Mouse (Mus musculus) limb, embryonic 14.5 days (tissue): Measurements from ENCODE around the gene Pi16. TPM values are rescaled to one million over a fixed set of nuclear protein-coding genes. Genes with fewer than 3 reads are reported as not detected.

Experiments
- ATAC-seq: fragments of 200-750 bp; cut with Nextera tagmentation; 2 replicates; pipeline ENCODE4 v1.8.0; 2017; ENCODE audit warnings: low read depth, moderate number of reproducible peaks, moderate TSS enrichment; ENCODE audit not compliant: low FRiP score
- DNase-seq: peaks from one replicate; pipeline ENCODE4 v3.0.0-alpha.2; 2015; ENCODE audit warnings: low spot score
- H3K27ac ChIP-seq: fragments of 300-500 bp; sonication (generic); replicated peaks from 2 replicates; pipeline ENCODE4 v1.5.1; 2014; ENCODE audit warnings: low read depth, mild to moderate bottlenecking, low read length, moderate library complexity, mixed read lengths
- H3K27me3 ChIP-seq: fragments of 300-500 bp; sonication (generic); 2 replicates; pipeline ENCODE4 v1.6.1; 2014; ENCODE audit warnings: low read length, mixed read lengths; ENCODE audit not compliant: control insufficient read depth, insufficient read depth
- H3K36me3 ChIP-seq: fragments of 300-500 bp; sonication (generic); 2 replicates; pipeline ENCODE4 v1.6.1; 2014; ENCODE audit warnings: mild to moderate bottlenecking, low read length, moderate library complexity, mixed read lengths; ENCODE audit not compliant: control insufficient read depth, insufficient read depth
- H3K4me1 ChIP-seq: fragments of 300-500 bp; sonication (generic); 2 replicates; pipeline ENCODE4 v1.6.1; 2014; ENCODE audit warnings: antibody characterized with exemption, low read length, mixed read lengths; ENCODE audit not compliant: control insufficient read depth, insufficient read depth
- H3K4me2 ChIP-seq: fragments of 300-500 bp; sonication (generic); replicated peaks from 2 replicates; pipeline ENCODE4 v1.6.1; 2014; ENCODE audit warnings: low read depth, mild to moderate bottlenecking, low read length, moderate library complexity; ENCODE audit not compliant: severe bottlenecking
- H3K4me3 ChIP-seq: fragments of 300-500 bp; sonication (generic); replicated peaks from 2 replicates; pipeline ENCODE4 v1.5.1; 2014; ENCODE audit warnings: low read length
- H3K9ac ChIP-seq: fragments of 300-500 bp; sonication (generic); 2 replicates; pipeline ENCODE4 v1.6.1; 2014; ENCODE audit warnings: mild to moderate bottlenecking, low read depth, low read length, moderate library complexity; ENCODE audit not compliant: severe bottlenecking
- H3K9me3 ChIP-seq: fragments of 300-500 bp; sonication (generic); 2 replicates; pipeline ENCODE4 v1.6.1; 2016; ENCODE audit warnings: low read length; ENCODE audit not compliant: control insufficient read depth
- POLR2A ChIP-seq: fragments of 200-500 bp; IDR thresholded peaks from 2 replicates; pipeline ENCODE4 v1.8.0; 2012; ENCODE audit warnings: inconsistent platforms, mild to moderate bottlenecking, moderate library complexity, borderline replicate concordance; ENCODE audit not compliant: insufficient read depth, insufficient read length; ENCODE audit errors: extremely low read depth
- WGBS: fragments of 180-500 bp; shearing (Covaris S2); extraction: QIAGEN DNeasy Blood & Tissue Kit; methylation state at CpG from one replicate; pipeline ENCODE4 v1.1.7; 2014; 5-methylcytosine and 5-hydroxymethylcytosine counted together
- polyA plus RNA-seq, 2 experiments: library from polyadenylated mRNA; depleted of rRNA in 1 of 2; stranded (reverse) in 1 of 2; unstranded in 1 of 2; fragments of >200 nt; fragmentation: Nextera tagmentation in 1 of 2; extraction: Ambion mirVana in 1 of 2; gene quantifications; 2 replicates each; pipeline versions ENCODE4 v1.2.1 to v1.2.3; 2012 to 2014

Pi16 gene
- polyA plus RNA-seq, 2 experiments, result 2.2 to 2.6 TPM

DNA sequence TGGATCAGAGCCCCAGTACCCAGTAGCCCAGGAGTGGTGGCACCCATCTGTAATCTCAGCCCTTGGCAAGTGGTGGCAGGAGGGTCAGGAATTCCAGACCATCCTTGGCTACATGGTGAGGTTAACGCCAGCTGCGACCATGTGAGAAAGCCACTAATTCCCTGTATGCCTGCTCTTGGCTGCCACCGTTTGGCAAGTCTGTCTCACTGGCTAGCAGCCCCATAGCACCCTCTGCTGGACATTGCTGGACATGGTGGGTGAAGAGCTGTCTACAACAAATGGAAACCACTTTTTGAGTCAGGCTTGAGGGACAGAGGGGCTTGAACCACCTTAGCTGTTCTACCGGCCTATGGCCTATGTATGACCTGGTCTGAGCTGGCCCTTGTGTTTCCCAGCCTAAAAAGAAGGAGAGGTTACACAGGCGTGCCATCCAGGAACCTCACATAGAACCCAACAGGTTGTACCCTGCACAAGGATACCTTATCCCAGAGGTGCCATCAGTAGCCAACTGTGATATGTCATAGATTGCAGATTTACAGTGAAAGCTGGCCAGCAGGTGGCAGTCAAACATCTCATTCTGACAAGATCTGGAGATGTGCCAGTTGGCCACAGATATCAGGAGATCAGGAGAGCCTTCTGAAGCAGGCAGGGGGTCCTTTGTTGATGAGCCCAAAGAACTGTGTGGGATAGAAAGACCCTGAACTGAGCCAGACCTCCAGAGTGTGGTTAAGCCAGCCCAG lies 53.7 kb downstream of the Pi16 start:
- ATAC-seq, result peak; percentile 62; the same call in 1 of the 2 replicates
- WGBS, result 4% methylated on average over 5 of the region's 5 CpGs
- H3K9ac ChIP-seq, result no peak overlapping the region

DNA sequence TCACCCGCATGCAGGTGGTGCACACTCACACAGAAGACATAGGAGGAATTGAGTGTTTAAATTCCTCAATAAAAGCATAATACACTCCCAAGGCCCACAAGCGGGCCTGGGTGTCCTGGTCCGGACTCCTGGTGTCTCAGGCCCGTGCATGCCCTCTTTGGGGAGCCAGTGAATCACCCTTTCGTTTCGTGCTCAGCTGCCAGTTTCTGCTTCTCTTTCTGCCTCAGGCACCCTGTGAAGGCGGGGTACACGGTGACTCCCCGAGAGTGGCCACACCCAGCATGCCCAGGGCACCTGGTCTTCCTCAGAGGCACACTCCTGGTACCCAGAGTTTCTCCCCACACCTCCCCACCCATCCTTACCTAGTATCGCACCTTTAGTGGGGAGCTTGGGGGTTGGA lies 58.4 kb downstream of the Pi16 start:
- H3K9me3 ChIP-seq, result no peaks in the 10 kb centered on the region
- no peak for TF ChIP-seq POLR2A
- no peaks in the 10 kb centered on the region for H3K36me3 ChIP-seq
- ATAC-seq (no peak), DNase-seq (no peak)
- WGBS, result 70% methylated on average over 10 of the region's 10 CpGs
- H3K4me3 ChIP-seq, result no peak overlapping the region
- no peaks in the 10 kb centered on the region for H3K4me1 ChIP-seq
- H3K27ac ChIP-seq, result no peak overlapping the region
- no peaks in the 10 kb centered on the region for H3K27me3 ChIP-seq
- no peak overlapping the region for H3K9ac ChIP-seq
- H3K4me2 ChIP-seq, result no peak overlapping the region

More for the DNA sequence above, 53.7 kb downstream of the Pi16 start:
- H3K27ac ChIP-seq, result no peak overlapping the region
- no peak overlapping the region for H3K4me2 ChIP-seq
- H3K36me3 ChIP-seq, result no peaks in the 10 kb centered on the region
- no peak overlapping the region for H3K4me3 ChIP-seq
- H3K9me3 ChIP-seq, result no peaks in the 10 kb centered on the region
- H3K27me3 ChIP-seq, result no peaks in the 10 kb centered on the region
- no peak for TF ChIP-seq POLR2A
- H3K4me1 ChIP-seq, result no peaks in the 10 kb centered on the region
- DNase-seq, result peak; percentile 90

DNA sequence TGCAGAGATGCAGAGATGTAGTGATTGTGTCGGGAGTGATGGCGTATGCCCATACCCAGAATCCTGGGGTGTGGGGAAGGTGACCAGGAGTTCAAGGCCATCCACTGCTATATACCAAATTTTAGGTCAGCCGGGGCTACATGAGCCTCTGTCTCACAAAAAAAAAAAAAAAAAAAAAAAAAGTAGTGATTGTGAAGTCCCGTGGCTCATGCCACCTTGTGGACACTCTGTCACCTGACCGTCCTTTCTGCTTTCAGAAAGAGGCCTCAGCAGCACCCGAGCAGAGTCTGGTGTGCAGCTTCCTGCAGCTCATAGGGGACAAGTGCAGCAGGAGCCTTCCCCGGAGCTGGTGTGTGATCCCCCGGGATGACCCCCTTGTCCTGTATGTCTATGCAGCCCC lies 60.6 kb downstream of the Pi16 start:
- 60% methylated on average over 8 of the region's 8 CpGs for WGBS
- DNase-seq, result no peak
- Histone ChIP-seq H3K9ac (no peak overlapping the region), H3K4me2 (no peak overlapping the region), H3K4me3 (no peak overlapping the region), H3K27ac (no peak overlapping the region), H3K9me3 (no peaks in the 10 kb centered on the region), H3K36me3 (no peaks in the 10 kb centered on the region), H3K4me1 (no peaks in the 10 kb centered on the region), H3K27me3 (no peaks in the 10 kb centered on the region)
- ATAC-seq, result no peak
- TF ChIP-seq POLR2A, result no peak

Other genes with a start within 250 kb of the Pi16 start
- 61.6 and 63.6 TPM in 2 replicates for gene Cdkn1a, start 226.7 kb upstream of the Pi16 start, polyA plus RNA-seq (2012; rRNA removed)
- gene Cdkn1a, start 226.7 kb upstream of the Pi16 start, polyA plus RNA-seq (2014; fragmentation: Nextera tagmentation; extraction: Ambion mirVana), result 114 and 164 TPM in 2 replicates
- 2.4 and 2.8 TPM in 2 replicates for gene Rab44, start 203.5 kb upstream of the Pi16 start, polyA plus RNA-seq (2012; rRNA removed)
- gene Rab44, start 203.5 kb upstream of the Pi16 start, polyA plus RNA-seq (2014; fragmentation: Nextera tagmentation; extraction: Ambion mirVana), result 1.4 and 1.5 TPM in 2 replicates
- gene Cpne5, start 79.5 kb upstream of the Pi16 start, polyA plus RNA-seq (2012; rRNA removed), result 14.7 and 17.9 TPM in 2 replicates
- 13.3 and 14.7 TPM in 2 replicates for gene Cpne5, start 79.5 kb upstream of the Pi16 start, polyA plus RNA-seq (2014; fragmentation: Nextera tagmentation; extraction: Ambion mirVana)
- gene Ppil1, start 53.5 kb upstream of the Pi16 start, polyA plus RNA-seq (2012; rRNA removed), result 76.5 and 78.5 TPM in 2 replicates
- gene Ppil1, start 53.5 kb upstream of the Pi16 start, polyA plus RNA-seq (2014; fragmentation: Nextera tagmentation; extraction: Ambion mirVana), result 130 and 132 TPM in 2 replicates
- gene BC004004, start 48.9 kb upstream of the Pi16 start, polyA plus RNA-seq (2012; rRNA removed), result 58.7 and 64.6 TPM in 2 replicates
- gene BC004004, start 48.9 kb upstream of the Pi16 start, polyA plus RNA-seq (2014; fragmentation: Nextera tagmentation; extraction: Ambion mirVana), result 85.3 and 87.6 TPM in 2 replicates
- gene Mtch1, start 30.3 kb downstream of the Pi16 start, polyA plus RNA-seq (2012; rRNA removed), result 469 and 541 TPM in 2 replicates
- gene Mtch1, start 30.3 kb downstream of the Pi16 start, polyA plus RNA-seq (2014; fragmentation: Nextera tagmentation; extraction: Ambion mirVana), result 420 and 443 TPM in 2 replicates
- 9.4 and 10.8 TPM in 2 replicates for gene Fgd2, start 43.2 kb downstream of the Pi16 start, polyA plus RNA-seq (2012; rRNA removed)
- 6.2 and 8.4 TPM in 2 replicates for gene Fgd2, start 43.2 kb downstream of the Pi16 start, polyA plus RNA-seq (2014; fragmentation: Nextera tagmentation; extraction: Ambion mirVana)
- 18.4 and 23.3 TPM in 2 replicates for gene Pim1, start 173.1 kb downstream of the Pi16 start, polyA plus RNA-seq (2012; rRNA removed)
- 15.7 TPM in 2 replicates for gene Pim1, start 173.1 kb downstream of the Pi16 start, polyA plus RNA-seq (2014; fragmentation: Nextera tagmentation; extraction: Ambion mirVana)
- 0.04 TPM in 1 of 2 replicates, not detected in the other for gene Gm17657, start 232.0 kb downstream of the Pi16 start, polyA plus RNA-seq (2012; rRNA removed)
- gene Gm17657, start 232.0 kb downstream of the Pi16 start, polyA plus RNA-seq (2014; fragmentation: Nextera tagmentation; extraction: Ambion mirVana), result not detected in 2 replicates
- gene Tbc1d22b, start 232.1 kb downstream of the Pi16 start, polyA plus RNA-seq (2012; rRNA removed), result 24.0 and 27.2 TPM in 2 replicates
- 15.2 and 15.7 TPM in 2 replicates for gene Tbc1d22b, start 232.1 kb downstream of the Pi16 start, polyA plus RNA-seq (2014; fragmentation: Nextera tagmentation; extraction: Ambion mirVana)
- 0.09 and 0.28 TPM in 2 replicates for gene Tmem217, start 234.7 kb downstream of the Pi16 start, polyA plus RNA-seq (2012; rRNA removed)
- gene Tmem217, start 234.7 kb downstream of the Pi16 start, polyA plus RNA-seq (2014; fragmentation: Nextera tagmentation; extraction: Ambion mirVana), result 0.40 and 0.41 TPM in 2 replicates